Mouse (Mus musculus) kidney, embryonic 16.5 days (tissue): ENCODE data around the gene Ears2. TPM values are rescaled to one million over a fixed set of nuclear protein-coding genes. Genes with fewer than 3 reads are reported as not detected.
"Not testable (repeated sequence)": the region's sequence is repeated elsewhere in the genome, so short reads cannot be mapped to it uniquely, and the experiment has no call there.

ENCODE experiments used
- ATAC-seq: fragments of 200-750 bp; cut with Nextera tagmentation; 2 replicates; pipeline ENCODE4 v1.8.0; 2017; ENCODE audit warnings: moderate TSS enrichment; ENCODE audit not compliant: low FRiP score, low TSS enrichment
- H3K27ac ChIP-seq: fragments of 300-500 bp; sonication (generic); 2 replicates; pipeline ENCODE4 v1.5.1; 2014; ENCODE audit warnings: low read length
- H3K27me3 ChIP-seq: fragments of 300-500 bp; sonication (generic); 2 replicates; pipeline ENCODE4 v1.6.1; 2014; ENCODE audit warnings: low read length, control low read depth, mixed read lengths; ENCODE audit not compliant: insufficient read depth
- H3K36me3 ChIP-seq: fragments of 300-500 bp; sonication (generic); 2 replicates; pipeline ENCODE4 v1.6.1; 2014; ENCODE audit warnings: low read length, control low read depth, mixed read lengths; ENCODE audit not compliant: insufficient read depth
- H3K4me1 ChIP-seq: fragments of 300-500 bp; sonication (generic); 2 replicates; pipeline ENCODE4 v1.6.1; 2014; ENCODE audit warnings: low read length, control low read depth, mixed read lengths; ENCODE audit not compliant: insufficient read depth
- H3K4me2 ChIP-seq: fragments of 300-500 bp; sonication (generic); replicated peaks from 2 replicates; pipeline ENCODE4 v1.6.1; 2014; ENCODE audit warnings: low read depth, low read length
- H3K4me3 ChIP-seq: fragments of 300-500 bp; sonication (generic); 2 replicates; pipeline ENCODE4 v1.5.1; 2014; ENCODE audit warnings: mild to moderate bottlenecking, low read length
- H3K9ac ChIP-seq: fragments of 300-500 bp; sonication (generic); replicated peaks from 2 replicates; pipeline ENCODE4 v1.6.1; 2014; ENCODE audit warnings: low read length
- H3K9me3 ChIP-seq: fragments of 300-500 bp; sonication (generic); 2 replicates; pipeline ENCODE4 v1.6.1; 2016; ENCODE audit warnings: low read length, control low read depth
- WGBS: fragments of 180-500 bp; shearing (Covaris S2); extraction: QIAGEN DNeasy Blood & Tissue Kit; methylation state at CpG from one replicate; pipeline ENCODE4 v1.1.7; 2014; 5-methylcytosine and 5-hydroxymethylcytosine counted together
- polyA plus RNA-seq: library from polyadenylated mRNA; unstranded; fragments of >200 nt; fragmentation: Nextera tagmentation; extraction: Ambion mirVana; gene quantifications from 2 replicates; pipeline ENCODE4 v1.2.1, GENCODE M21; 2015

Gene Ears2
- 18.2 and 19.4 TPM in 2 replicates for polyA plus RNA-seq

DNA sequence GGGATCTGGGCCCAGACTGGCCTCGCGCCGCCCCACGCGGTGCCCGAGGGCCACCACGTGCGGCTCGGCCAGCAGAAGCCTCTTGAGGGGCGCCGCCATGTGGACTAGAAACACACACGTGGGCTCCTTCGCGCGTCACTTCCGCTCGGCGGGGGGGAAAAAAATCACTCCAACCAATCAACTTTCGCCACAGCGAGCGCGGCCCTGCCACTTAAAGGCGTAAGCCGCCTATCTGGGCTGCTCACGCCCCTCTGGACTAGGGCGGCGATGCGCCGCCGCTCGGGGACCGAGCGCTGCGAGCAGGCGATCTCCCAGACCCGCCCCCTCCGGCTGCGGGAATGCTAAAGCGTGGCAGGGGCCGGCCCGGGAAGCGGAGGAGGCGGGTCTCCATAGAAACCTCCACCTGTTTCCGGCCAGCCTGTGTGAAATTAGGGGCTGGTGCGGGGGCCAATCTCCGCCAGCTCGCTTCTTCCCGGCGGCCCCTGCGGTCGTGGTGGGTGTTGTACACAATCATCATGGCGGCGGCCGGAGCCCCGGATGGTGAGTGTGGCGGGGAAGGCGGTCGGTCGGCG lies at the start of gene Ears2, which contains the start of gene Ubfd1:
Gene Ears2 (minus strand): TSS at position 319 of the 572 bp plus-strand sequence.
Gene Ubfd1 (plus strand): TSS at position 231 of the 572 bp plus-strand sequence.
- Histone ChIP-seq H3K9ac (peak within 1 kb of the TSS; percentile 98), H3K36me3 (peaks cover 24% of the 10 kb centered on the region), H3K4me1 (peaks cover 17% of the 10 kb centered on the region), H3K9me3 (no peaks in the 10 kb centered on the region), H3K4me3 (peak within 1 kb of the TSS; percentile 99), H3K4me2 (peak within 1 kb of the TSS; percentile 69), H3K27me3 (no peaks in the 10 kb centered on the region), H3K27ac (peak within 1 kb of the TSS; percentile 97)
- under 1% methylated on average over 57 of the region's 60 CpGs for WGBS
- ATAC-seq: peak; percentile 99

DNA sequence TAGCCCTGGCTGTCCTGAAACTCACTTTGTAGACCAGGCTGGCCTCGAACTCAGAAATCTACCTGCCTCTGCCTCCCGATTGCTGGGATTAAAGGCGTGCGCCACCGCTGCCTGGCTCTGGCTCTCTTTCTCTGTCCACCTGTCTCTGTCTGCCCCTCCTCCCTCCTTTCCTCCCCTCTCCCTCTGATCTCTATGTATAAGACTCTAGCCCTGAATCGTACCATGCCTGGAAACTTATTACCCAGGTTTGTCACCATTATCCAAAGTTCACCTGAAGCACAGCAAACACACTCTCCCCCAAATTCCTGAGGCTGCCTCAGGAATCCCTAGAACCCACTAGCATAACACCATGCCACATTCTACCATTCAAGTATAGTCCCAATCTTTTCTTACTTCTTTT lies 41.1 kb upstream of the Ears2 start:
- peaks cover 23% of the 10 kb centered on the region for H3K36me3 ChIP-seq
- no peak for ATAC-seq
- H3K27me3 ChIP-seq: no peaks in the 10 kb centered on the region
- H3K4me1 ChIP-seq: no peaks in the 10 kb centered on the region
- H3K27ac ChIP-seq: no peak overlapping the region
- WGBS: 97% methylated on average over 6 of the region's 6 CpGs
- no peak overlapping the region for H3K4me3 ChIP-seq
- no peak overlapping the region for H3K9ac ChIP-seq
- H3K9me3 ChIP-seq: no peaks in the 10 kb centered on the region
- no peak overlapping the region for H3K4me2 ChIP-seq

- H3K4me2 ChIP-seq: peak within 1 kb of the TSS; percentile 90
- H3K9ac ChIP-seq: peak within 1 kb of the TSS; percentile 89
- H3K36me3 ChIP-seq: peaks cover 7% of the 10 kb centered on the region
- H3K9me3 ChIP-seq: no peaks in the 10 kb centered on the region
- ATAC-seq: peak; percentile 99
- WGBS: 1% methylated on average over 34 of the region's 43 CpGs
- H3K27ac ChIP-seq: peak within 1 kb of the TSS; percentile 61; the same call in 1 of the 2 replicates
- peak within 1 kb of the TSS; percentile 79 for H3K4me3 ChIP-seq
- H3K27me3 ChIP-seq: no peaks in the 10 kb centered on the region
- peaks cover 14% of the 10 kb centered on the region for H3K4me1 ChIP-seq
These were observed 34.7 kb upstream of the Ears2 start, which contains the start of gene Ndufab1 for GRCm38 (mm10) chr7:122101747-122102244. TSS of gene Ndufab1 (minus strand) at chr7:122101886.

GRCm38 (mm10) chr7:122101014-122101746 lies 34.1 kb upstream of the Ears2 start:
- Histone ChIP-seq H3K4me2 (peak overlapping the region; percentile 90), H3K4me1 (peaks cover 14% of the 10 kb centered on the region), H3K36me3 (peaks cover 13% of the 10 kb centered on the region), H3K4me3 (peak overlapping the region; percentile 79), H3K27ac (peak overlapping the region; percentile 61; the same call in 1 of the 2 replicates), H3K9ac (peak overlapping the region; percentile 89)
- H3K9me3 ChIP-seq, H3K27me3 ChIP-seq: not testable (repeated sequence)
- WGBS: 5% methylated on average over 26 of the region's 28 CpGs
- ATAC-seq: peak; percentile 79

GRCm38 (mm10) chr7:122099222-122099621 lies 32.2 kb upstream of the Ears2 start:
- H3K9ac ChIP-seq: no peak overlapping the region
- no peaks in the 10 kb centered on the region for H3K27me3 ChIP-seq
- 62% methylated on average over 4 of the region's 4 CpGs for WGBS
- H3K27ac ChIP-seq: no peak overlapping the region
- H3K9me3 ChIP-seq: no peaks in the 10 kb centered on the region
- no peak for ATAC-seq
- H3K4me2 ChIP-seq: no peak overlapping the region
- H3K36me3 ChIP-seq: peaks cover 33% of the 10 kb centered on the region
- H3K4me3 ChIP-seq: no peak overlapping the region
- peaks cover 14% of the 10 kb centered on the region for H3K4me1 ChIP-seq

- Histone ChIP-seq H3K27ac (no peak overlapping the region), H3K27me3 (no peaks in the 10 kb centered on the region), H3K4me2 (no peak overlapping the region), H3K9me3 (no peaks in the 10 kb centered on the region), H3K36me3 (peaks cover 41% of the 10 kb centered on the region), H3K4me1 (peaks cover 14% of the 10 kb centered on the region), H3K9ac (no peak overlapping the region), H3K4me3 (no peak overlapping the region)
- no peak for ATAC-seq
- 85% methylated on average over 3 of the region's 3 CpGs for WGBS
These were observed 30.9 kb upstream of the Ears2 start for GRCm38 (mm10) chr7:122098009-122098408.

- Histone ChIP-seq H3K4me3 (no peak overlapping the region), H3K27ac (no peak overlapping the region), H3K4me2 (no peak overlapping the region), H3K4me1 (peaks cover 1% of the 10 kb centered on the region; the same call in 1 of the 2 replicates), H3K9ac (no peak overlapping the region), H3K27me3 (no peaks in the 10 kb centered on the region), H3K9me3 (no peaks in the 10 kb centered on the region), H3K36me3 (peaks cover 68% of the 10 kb centered on the region)
- 97% methylated on average over 2 of the region's 2 CpGs for WGBS
- ATAC-seq: no peak
These were observed 27.7 kb upstream of the Ears2 start for GRCm38 (mm10) chr7:122094564-122095330.

DNA sequence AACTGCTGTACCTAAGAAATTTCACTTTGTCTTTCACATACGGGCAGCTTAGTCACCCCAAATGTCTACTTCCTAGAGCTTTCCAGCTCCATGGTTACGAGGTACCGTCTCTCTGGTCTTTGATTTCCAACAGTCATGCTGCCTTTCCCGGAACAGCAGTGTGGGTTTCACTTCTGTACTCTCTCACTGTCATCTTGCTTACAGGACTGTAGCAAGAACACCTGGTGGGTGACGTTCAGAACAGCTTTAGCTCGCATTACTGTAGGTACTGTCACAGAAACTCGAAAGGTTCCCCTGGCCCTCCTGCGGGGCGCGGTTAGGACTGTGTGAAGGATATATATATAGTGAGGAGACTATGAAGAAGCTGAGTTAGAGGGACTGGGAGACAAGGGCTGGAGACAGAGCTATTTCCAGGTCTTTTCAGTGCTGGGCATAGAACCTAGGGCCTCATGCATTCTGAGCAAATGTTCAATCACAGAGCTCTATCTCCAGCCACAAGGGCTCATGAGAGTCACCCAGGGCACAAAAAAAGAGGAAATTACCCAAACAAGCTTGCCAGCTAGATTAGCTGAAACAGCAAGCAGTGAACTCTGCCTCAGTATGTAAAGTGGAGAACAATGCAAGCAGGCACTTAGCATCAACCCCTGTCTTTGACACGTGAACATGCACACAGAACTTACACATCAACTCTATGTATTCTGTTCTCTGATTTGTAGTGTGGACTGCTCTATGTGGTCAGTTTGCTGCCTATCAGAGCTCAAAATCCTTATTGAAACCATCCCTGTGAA lies 20.3 kb upstream of the Ears2 start:
- WGBS: 93% methylated on average over 11 of the region's 11 CpGs
- H3K4me1 ChIP-seq: no peaks in the 10 kb centered on the region
- no peak overlapping the region for H3K27ac ChIP-seq
- no peak overlapping the region for H3K9ac ChIP-seq
- no peak overlapping the region for H3K4me3 ChIP-seq
- no peaks in the 10 kb centered on the region for H3K27me3 ChIP-seq
- no peaks in the 10 kb centered on the region for H3K9me3 ChIP-seq
- H3K36me3 ChIP-seq: peaks cover 64% of the 10 kb centered on the region
- H3K4me2 ChIP-seq: no peak overlapping the region
- ATAC-seq: no peak

DNA sequence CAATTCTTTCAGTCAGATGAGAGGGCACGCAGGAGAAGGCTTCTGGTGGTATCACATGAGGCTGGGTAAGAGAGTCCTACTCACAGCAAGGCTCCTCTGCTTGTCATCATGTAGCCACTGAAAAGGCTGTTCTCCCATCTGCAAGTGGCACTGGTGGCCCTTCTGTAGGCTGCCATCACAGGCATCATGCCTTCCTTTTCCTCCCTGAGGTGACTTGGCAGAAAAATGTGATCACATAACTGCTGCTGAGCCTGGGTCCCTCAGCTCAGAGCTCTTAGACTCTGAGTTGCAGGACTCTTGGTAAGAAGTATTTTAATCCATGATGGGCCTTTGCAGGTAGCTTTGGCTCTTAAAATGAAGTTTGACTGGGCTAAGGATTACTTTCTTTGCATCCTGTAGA lies 14.0 kb upstream of the Ears2 start:
- Histone ChIP-seq H3K4me3 (no peak overlapping the region), H3K4me1 (no peaks in the 10 kb centered on the region), H3K27ac (no peak overlapping the region), H3K9ac (no peak overlapping the region), H3K9me3 (no peaks in the 10 kb centered on the region), H3K36me3 (peaks cover 53% of the 10 kb centered on the region), H3K27me3 (no peaks in the 10 kb centered on the region), H3K4me2 (no peak overlapping the region)
- 95% methylated on average over 1 of the region's 1 CpGs for WGBS
- ATAC-seq: no peak
